Mouse (Mus musculus) ES-E14 (cell line): Measurements from ENCODE around the gene Papolb. TPM values are rescaled to one million over a fixed set of nuclear protein-coding genes. Genes with fewer than 3 reads are reported as not detected.

Source experiments
- DNase-seq: peaks from one replicate; pipeline ENCODE4 v3.0.0-alpha.2; 2013; ENCODE audit warnings: low read depth, low spot score
- H3K27ac ChIP-seq: 2 replicates; pipeline ENCODE4 v1.5.1; 2012; ENCODE audit warnings: low read depth, mild to moderate bottlenecking, low read length, moderate library complexity, mixed read lengths; ENCODE audit not compliant: poor library complexity, insufficient read depth, severe bottlenecking
- H3K36me3 ChIP-seq: 2 replicates; pipeline ENCODE4 v1.6.1; 2012; ENCODE audit warnings: mild to moderate bottlenecking, low read length, moderate library complexity, mixed read lengths; ENCODE audit not compliant: control insufficient read depth, poor library complexity, insufficient read depth, severe bottlenecking
- H3K4me1 ChIP-seq, 2 experiments: fragments of 150-350 bp in 1 of 2; sonication (generic) in 1 of 2; 2 replicates each; pipeline ENCODE4 v1.6.1; 2012; ENCODE audit warnings: low read length in 2 of 2, mild to moderate bottlenecking in 1 of 2, mixed read lengths in 1 of 2; ENCODE audit not compliant: control insufficient read depth in 2 of 2, insufficient read depth in 2 of 2, poor library complexity in 1 of 2
- H3K4me3 ChIP-seq, 2 experiments: fragments of 150-350 bp in 1 of 2; sonication (generic) in 1 of 2; 2 replicates each; pipeline ENCODE4 v1.5.1; 2012; ENCODE audit warnings: low read length in 2 of 2, low read depth in 1 of 2, mild to moderate bottlenecking in 1 of 2, mixed read lengths in 1 of 2; ENCODE audit not compliant: insufficient read depth in 1 of 2, poor library complexity in 1 of 2, severe bottlenecking in 1 of 2
- H3K9ac ChIP-seq: 2 replicates; pipeline ENCODE4 v1.6.1; 2012; ENCODE audit warnings: low read depth, mild to moderate bottlenecking, low read length, mixed read lengths; ENCODE audit not compliant: poor library complexity, insufficient read depth, severe bottlenecking
- H3K9me3 ChIP-seq: fragments of 150-350 bp; sonication (generic); 2 replicates; pipeline ENCODE4 v1.6.1; 2012; ENCODE audit warnings: low read depth, mild to moderate bottlenecking, low read length; ENCODE audit not compliant: control insufficient read depth, insufficient read depth
- CHD2 ChIP-seq: IDR thresholded peaks from 2 replicates; pipeline ENCODE4 v1.6.1; 2014; ENCODE audit warnings: mild to moderate bottlenecking, low read depth, low read length, inconsistent platforms
- HCFC1 ChIP-seq: IDR thresholded peaks from 2 replicates; pipeline ENCODE4 v1.6.1; 2012; ENCODE audit warnings: low read length, inconsistent platforms, borderline replicate concordance; ENCODE audit not compliant: insufficient read depth
- MAFK ChIP-seq: IDR thresholded peaks from 2 replicates; pipeline ENCODE4 v1.6.1; 2014; ENCODE audit warnings: mild to moderate bottlenecking, low read depth, low read length, inconsistent platforms; ENCODE audit not compliant: insufficient read depth
- ZC3H11A ChIP-seq: IDR thresholded peaks from 2 replicates; pipeline ENCODE4 v1.6.1; 2012; ENCODE audit warnings: low read depth, mild to moderate bottlenecking, inconsistent platforms, low read length, borderline replicate concordance
- ZNF384 ChIP-seq: IDR thresholded peaks from 2 replicates; pipeline ENCODE4 v1.6.1; 2012; ENCODE audit warnings: low read depth, low read length, inconsistent platforms
- in situ Hi-C, 2 experiments: fragments of 600-800 bp; cut with MboI; formaldehyde crosslinking; loops; one replicate each; pipeline ENCODE4 v1.15.1; 2025; ENCODE audit warnings: low sequenced_read_pairs in 2 of 2, inconsistent platforms in 1 of 2; ENCODE audit not compliant: unreplicated experiment in 2 of 2
- total RNA-seq: library from RNA; depleted of rRNA; stranded (reverse); fragments of 300-350 nt; gene quantifications from 2 replicates; pipeline ENCODE4 v1.2.3, GENCODE M21; 2012

The Papolb gene
- total RNA-seq, 1 experiment, result 3.5 TPM

DNA sequence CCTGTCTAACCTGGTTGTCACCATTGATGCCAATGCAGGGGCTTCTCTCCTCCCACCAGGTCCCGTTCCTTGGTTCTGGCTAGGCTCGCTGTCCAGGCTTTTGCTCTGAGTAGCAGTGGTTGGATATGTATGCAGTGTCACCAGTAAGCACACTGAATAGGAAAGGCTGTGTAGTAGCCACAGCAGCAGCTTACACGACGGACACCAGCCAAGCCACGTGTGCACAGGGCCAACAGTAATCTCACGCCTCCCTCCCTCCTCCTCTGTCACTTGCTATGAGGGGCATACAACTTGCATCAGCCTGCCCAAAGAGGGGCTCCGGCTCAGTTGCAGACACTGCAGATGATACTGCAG, 19.8 kb downstream of the Papolb start:
- in situ Hi-C loops, result no loop called here
- DNase-seq, result no peak
- Histone ChIP-seq H3K4me3 (no peak overlapping the region), H3K9me3 (no peaks in the 10 kb centered on the region), H3K27ac (no peak overlapping the region), H3K9ac (no peak overlapping the region), H3K36me3 (no peaks in the 10 kb centered on the region; the same call in 1 of the 2 replicates), H3K4me1 (peaks cover 2 to 13% of the 10 kb centered on the region in 2 experiments; a peak in 2 of 4 replicates)
- no peak for TF ChIP-seq MAFK
- no peak for TF ChIP-seq ZNF384
- TF ChIP-seq CHD2, result no peak
- no peak for TF ChIP-seq HCFC1
- TF ChIP-seq ZC3H11A, result no peak

DNA sequence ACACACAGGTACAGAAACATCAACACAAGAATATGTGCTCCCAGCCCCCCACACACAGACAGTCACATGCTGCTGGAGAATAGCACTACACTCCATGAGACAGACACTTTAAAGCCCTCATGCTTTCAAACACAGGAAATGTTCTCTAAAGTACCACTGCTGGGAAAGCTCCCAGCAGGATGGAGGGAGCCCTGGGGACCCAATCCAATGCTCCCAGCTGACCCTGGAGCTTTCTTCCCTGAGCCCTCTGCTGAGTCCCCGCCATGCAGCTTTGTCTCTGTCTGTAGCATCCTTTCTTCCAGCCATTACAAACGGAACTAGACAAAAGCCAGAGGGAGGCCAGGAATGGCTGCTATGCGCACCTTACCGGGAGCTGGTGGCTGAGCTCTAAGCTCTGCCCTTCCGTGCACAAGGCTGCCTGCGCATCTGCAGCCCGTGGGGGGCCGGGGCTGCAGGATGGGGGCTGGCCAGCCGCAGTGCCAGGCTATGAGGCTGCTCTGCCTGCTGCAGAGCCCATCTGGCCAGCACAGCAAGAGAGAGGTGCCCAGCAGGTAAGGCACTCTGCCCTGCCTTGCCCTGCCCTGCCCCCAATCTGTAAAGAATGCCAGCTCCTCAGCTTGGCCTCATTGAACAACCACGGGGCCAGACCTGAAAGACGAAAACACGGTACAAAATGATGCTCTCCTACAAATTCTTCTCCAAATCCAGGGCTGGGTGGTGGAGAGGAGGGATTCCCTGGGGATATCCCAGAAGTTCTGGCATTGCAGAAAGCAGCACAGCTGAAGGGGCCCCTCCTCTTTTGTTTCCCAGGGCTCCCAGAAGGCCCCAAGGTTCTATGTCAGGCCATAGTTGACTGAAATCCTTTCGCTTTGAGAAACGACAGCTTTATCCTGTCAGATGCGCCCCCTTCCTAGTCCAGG, 20.5 kb downstream of the Papolb start:
- Histone ChIP-seq H3K9me3 (no peaks in the 10 kb centered on the region), H3K36me3 (no peaks in the 10 kb centered on the region; the same call in 1 of the 2 replicates), H3K4me3 (peak overlapping the region in 1 of 2 experiments; percentile 14; a peak in 2 of 4 replicates), H3K4me1 (peaks cover 2 to 13% of the 10 kb centered on the region in 2 experiments; a peak in 2 of 4 replicates), H3K27ac (no peak overlapping the region), H3K9ac (peak overlapping the region; percentile 1; the same call in 1 of the 2 replicates)
- in situ Hi-C loops, result no loop called here
- TF ChIP-seq MAFK (no peak), HCFC1 (no peak), CHD2 (no peak), ZNF384 (no peak), ZC3H11A (no peak)
- DNase-seq, result no peak

DNA sequence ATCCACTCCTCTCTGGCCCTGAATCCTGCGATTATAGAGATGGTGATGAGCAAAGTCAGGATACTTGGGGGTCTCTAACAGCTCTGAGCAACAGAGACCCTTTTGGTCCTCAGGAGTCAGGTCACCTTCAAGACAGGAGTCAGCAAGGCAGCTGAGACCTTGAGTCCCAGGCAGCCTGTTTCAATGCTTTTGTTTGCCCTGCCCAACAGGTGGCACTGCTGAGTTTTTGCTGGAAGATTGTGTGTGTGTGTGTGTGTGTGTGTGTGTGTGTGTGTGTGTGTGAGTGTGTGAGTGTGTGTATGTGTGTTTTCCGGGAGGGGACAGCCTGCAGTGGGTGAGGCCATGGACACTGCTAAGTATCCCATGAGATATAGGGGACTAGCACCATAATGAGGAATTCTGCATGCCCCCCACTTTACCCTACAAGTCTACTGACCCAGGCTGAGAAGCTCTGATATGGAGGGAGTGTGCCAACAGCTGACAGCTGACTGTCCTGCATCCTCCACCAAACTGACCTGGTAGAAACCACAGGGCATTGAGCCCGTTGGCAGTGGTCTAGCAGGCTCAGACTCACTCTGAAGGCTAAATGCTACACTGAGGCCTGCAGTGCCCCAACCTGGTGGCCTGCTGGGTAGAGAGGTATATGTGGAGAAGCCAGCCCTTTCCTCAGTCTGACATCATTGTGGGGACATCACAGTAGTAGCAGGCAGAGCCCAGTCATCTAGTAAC, 24.0 kb downstream of the Papolb start:
- no peak for DNase-seq
- TF ChIP-seq MAFK (no peak), ZNF384 (no peak)
- in situ Hi-C loops, result no loop called here
- Histone ChIP-seq H3K9me3 (no peaks in the 10 kb centered on the region), H3K9ac (no peak overlapping the region), H3K4me3 (no peak overlapping the region), H3K36me3 (no peaks in the 10 kb centered on the region; the same call in 1 of the 2 replicates), H3K27ac (no peak overlapping the region), H3K4me1 (peaks cover 2 to 22% of the 10 kb centered on the region in 2 experiments; a peak in 2 of 4 replicates)

DNA sequence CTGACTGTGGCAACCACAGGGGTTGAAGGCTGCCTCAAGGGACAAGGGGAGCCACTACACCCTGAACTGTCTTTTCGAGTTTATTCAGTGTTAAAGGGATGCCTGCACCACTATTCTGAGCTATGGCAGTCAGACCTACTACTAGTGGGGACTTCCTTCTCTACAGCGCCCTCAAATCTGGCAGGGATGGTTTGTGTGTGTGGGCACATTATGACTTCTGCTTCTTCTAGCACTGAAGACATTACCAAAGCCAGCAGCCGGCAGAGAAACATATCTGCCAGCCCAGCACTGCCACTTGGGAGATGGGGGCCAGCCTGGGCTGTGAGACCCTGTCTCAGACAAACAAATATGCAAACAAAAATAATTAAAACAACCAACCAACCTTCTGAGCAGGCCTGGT, 25.7 kb downstream of the Papolb start:
- DNase-seq, result no peak
- Histone ChIP-seq H3K9me3 (no peaks in the 10 kb centered on the region), H3K9ac (no peak overlapping the region), H3K27ac (no peak overlapping the region), H3K36me3 (no peaks in the 10 kb centered on the region; the same call in 1 of the 2 replicates), H3K4me3 (no peak overlapping the region), H3K4me1 (peaks cover 2 to 25% of the 10 kb centered on the region in 2 experiments; a peak in 2 of 4 replicates)
- in situ Hi-C loops, result loop anchor here in 1 of 2 experiments (5.0 kb wide), 1 partner anchor 43 kb away; no protein-coding TSS in a partner anchor
- TF ChIP-seq HCFC1 (no peak), ZC3H11A (no peak), MAFK (no peak), CHD2 (no peak), ZNF384 (no peak)
